Mouse (Mus musculus): ENCODE results near the gene Lmf1.

Lmf1 gene

GRCm38 (mm10) chr17:25640956-25641355 lies 62.1 kb downstream of the Lmf1 start:
- no peak for DNase-seq (ENCODE audit: low read depth, low spot score)

GRCm38 (mm10) chr17:25642032-25642431 lies 63.1 kb downstream of the Lmf1 start:
- no peak for DNase-seq (ENCODE audit: low read depth, low spot score)

- DNase-seq (ENCODE audit: low read depth, low spot score): no peak
These were observed 64.8 kb downstream of the Lmf1 start for GRCm38 (mm10) chr17:25643517-25644294.

GRCm38 (mm10) chr17:25644761-25645160 lies 65.9 kb downstream of the Lmf1 start:
- no peak for DNase-seq (ENCODE audit: low read depth, low spot score)

- no peak for DNase-seq (ENCODE audit: low read depth, low spot score)
These were observed 66.8 kb downstream of the Lmf1 start for GRCm38 (mm10) chr17:25645661-25646060.

GRCm38 (mm10) chr17:25647901-25648300 lies 69.0 kb downstream of the Lmf1 start:
- no peak for DNase-seq (ENCODE audit: low read depth, low spot score)

- no peak for DNase-seq (ENCODE audit: low read depth, low spot score)
These were observed 69.9 kb downstream of the Lmf1 start for GRCm38 (mm10) chr17:25648678-25649216.

- DNase-seq (ENCODE audit: low read depth, low spot score): no peak
These were observed 71.8 kb downstream of the Lmf1 start for GRCm38 (mm10) chr17:25650726-25651125.

- DNase-seq (ENCODE audit: low read depth, low spot score): no peak
These were observed 73.4 kb downstream of the Lmf1 start for GRCm38 (mm10) chr17:25652272-25652671.

- DNase-seq (ENCODE audit: low read depth, low spot score): no peak
These were observed 77.4 kb downstream of the Lmf1 start for GRCm38 (mm10) chr17:25656142-25656825.

GRCm38 (mm10) chr17:25656826-25657189 lies 77.9 kb downstream of the Lmf1 start:
- DNase-seq (ENCODE audit: low read depth, low spot score): no peak

GRCm38 (mm10) chr17:25663213-25663835 lies 84.4 kb downstream of the Lmf1 start:
- no peak for DNase-seq (ENCODE audit: low read depth, low spot score)

GRCm38 (mm10) chr17:25665485-25665884 lies 86.6 kb downstream of the Lmf1 start:
- DNase-seq (ENCODE audit: low read depth, low spot score): no peak

- no peak for DNase-seq (ENCODE audit: low read depth, low spot score)
These were observed 87.0 kb downstream of the Lmf1 start for GRCm38 (mm10) chr17:25665891-25666290.

- DNase-seq (ENCODE audit: low read depth, low spot score): no peak
These were observed 89.7 kb downstream of the Lmf1 start for GRCm38 (mm10) chr17:25668481-25669055.

GRCm38 (mm10) chr17:25672982-25673381 lies 94.1 kb downstream of the Lmf1 start:
- no peak for DNase-seq (ENCODE audit: low read depth, low spot score)

- DNase-seq (ENCODE audit: low read depth, low spot score): no peak
These were observed 99.1 kb downstream of the Lmf1 start for GRCm38 (mm10) chr17:25677969-25678368.

GRCm38 (mm10) chr17:25679818-25680217 lies 100.9 kb downstream of the Lmf1 start:
- no peak for DNase-seq (ENCODE audit: low read depth, low spot score)

- DNase-seq (ENCODE audit: low read depth, low spot score): no peak
These were observed 102.8 kb downstream of the Lmf1 start for GRCm38 (mm10) chr17:25681636-25682035.

- no peak for DNase-seq (ENCODE audit: low read depth, low spot score)
These were observed 107.4 kb downstream of the Lmf1 start for GRCm38 (mm10) chr17:25686323-25686722.

GRCm38 (mm10) chr17:25688922-25689321 lies 110.0 kb downstream of the Lmf1 start:
- no peak for DNase-seq (ENCODE audit: low read depth, low spot score)

- DNase-seq (ENCODE audit: low read depth, low spot score): no peak
These were observed 117.4 kb downstream of the Lmf1 start for GRCm38 (mm10) chr17:25696263-25696662.

Measured in brain, embryonic 18.5 days (tissue).